Mouse (Mus musculus) stomach, embryonic 16.5 days (tissue): ENCODE measurements at regions not wholly inside any gene's neighbourhood (a gene's known extent, or its start where the extent isn't known, plus 50 kb on each side); places are given as distances from the start of the nearest gene placed in this dataset.

ENCODE experiments used
- ATAC-seq: fragments of 200-750 bp; cut with Nextera tagmentation; 2 replicates; pipeline ENCODE4 v1.8.0; 2017; ENCODE audit warnings: moderate number of reproducible peaks, moderate TSS enrichment; ENCODE audit not compliant: insufficient read depth, low FRiP score
- H3K27ac ChIP-seq: fragments of 300-500 bp; sonication (generic); 2 replicates; pipeline ENCODE4 v1.5.1; 2014; ENCODE audit warnings: low read length
- H3K27me3 ChIP-seq: fragments of 300-500 bp; sonication (generic); 2 replicates; pipeline ENCODE4 v1.6.1; 2014; ENCODE audit warnings: low read length, control low read depth, mixed read lengths; ENCODE audit not compliant: control insufficient read depth, insufficient read depth
- H3K36me3 ChIP-seq: fragments of 300-500 bp; sonication (generic); 2 replicates; pipeline ENCODE4 v1.6.1; 2014; ENCODE audit warnings: low read length; ENCODE audit not compliant: control insufficient read depth, insufficient read depth
- H3K4me1 ChIP-seq: fragments of 300-500 bp; sonication (generic); 2 replicates; pipeline ENCODE4 v1.6.1; 2014; ENCODE audit warnings: low read length, control low read depth, mixed read lengths; ENCODE audit not compliant: control insufficient read depth, insufficient read depth
- H3K4me2 ChIP-seq: fragments of 300-500 bp; sonication (generic); 2 replicates; pipeline ENCODE4 v1.6.1; 2014; ENCODE audit warnings: low read depth, low read length, mixed read lengths
- H3K4me3 ChIP-seq: fragments of 300-500 bp; sonication (generic); replicated peaks from 2 replicates; pipeline ENCODE4 v1.5.1; 2014; ENCODE audit warnings: mild to moderate bottlenecking, low read length
- H3K9ac ChIP-seq: fragments of 300-500 bp; sonication (generic); 2 replicates; pipeline ENCODE4 v1.6.1; 2014; ENCODE audit warnings: low read length
- H3K9me3 ChIP-seq: fragments of 300-500 bp; sonication (generic); replicated peaks from 2 replicates; pipeline ENCODE4 v1.6.1; 2016; ENCODE audit warnings: low read length, control low read depth; ENCODE audit not compliant: control insufficient read depth
- WGBS: fragments of 180-500 bp; shearing (Covaris S2); extraction: QIAGEN DNeasy Blood & Tissue Kit; methylation state at CpG from one replicate; pipeline ENCODE4 v1.1.7; 2014; 5-methylcytosine and 5-hydroxymethylcytosine counted together

DNA sequence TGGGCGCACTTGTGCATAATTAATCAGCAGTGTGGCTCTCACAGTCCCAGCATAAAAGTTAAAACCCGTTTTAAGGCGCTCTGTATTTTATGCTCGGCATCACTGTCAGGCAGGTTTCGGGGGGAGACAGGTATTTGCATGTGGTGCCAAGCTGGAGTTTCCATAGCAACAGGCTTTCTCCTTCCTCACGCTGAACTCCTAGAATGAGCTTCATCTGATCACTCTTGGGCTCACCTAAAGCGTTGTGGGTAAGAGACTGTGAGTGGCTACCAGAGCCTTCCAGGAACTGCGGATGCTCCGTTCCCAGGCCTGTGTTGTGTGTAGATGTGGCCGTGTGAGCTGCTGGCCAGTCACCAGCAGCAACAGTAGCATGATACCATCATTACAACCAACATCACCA is 161.5 kb downstream of the Ajap1 start:
- no peak for ATAC-seq
- no peak overlapping the region for H3K4me2 ChIP-seq
- no peak overlapping the region for H3K27ac ChIP-seq
- 70% methylated on average over 10 of the region's 10 CpGs for WGBS
- H3K9me3 ChIP-seq = no peaks in the 10 kb centered on the region
- H3K36me3 ChIP-seq = no peaks in the 10 kb centered on the region
- H3K4me3 ChIP-seq = no peak overlapping the region
- H3K9ac ChIP-seq = no peak overlapping the region
- no peaks in the 10 kb centered on the region for H3K4me1 ChIP-seq
- H3K27me3 ChIP-seq = no peaks in the 10 kb centered on the region

- Histone ChIP-seq H3K27me3 (no peaks in the 10 kb centered on the region), H3K9me3 (no peaks in the 10 kb centered on the region), H3K4me1 (no peaks in the 10 kb centered on the region), H3K4me3 (no peak overlapping the region), H3K9ac (no peak overlapping the region), H3K36me3 (no peaks in the 10 kb centered on the region), H3K27ac (no peak overlapping the region), H3K4me2 (no peak overlapping the region)
- ATAC-seq = no peak
- WGBS = 69% methylated on average over 9 of the region's 9 CpGs
These were observed 162.0 kb downstream of the Ajap1 start for GRCm38 (mm10) chr4:153320602-153321001.

GRCm38 (mm10) chr4:153316964-153317724 is 165.5 kb downstream of the Ajap1 start:
- no peak overlapping the region for H3K9ac ChIP-seq
- no peak for ATAC-seq
- no peak overlapping the region for H3K27ac ChIP-seq
- no peaks in the 10 kb centered on the region for H3K27me3 ChIP-seq
- H3K4me1 ChIP-seq = no peaks in the 10 kb centered on the region
- H3K4me2 ChIP-seq = no peak overlapping the region
- no peaks in the 10 kb centered on the region for H3K36me3 ChIP-seq
- no peak overlapping the region for H3K4me3 ChIP-seq
- H3K9me3 ChIP-seq = no peaks in the 10 kb centered on the region
- WGBS = 70% methylated on average over 16 of the region's 16 CpGs

DNA sequence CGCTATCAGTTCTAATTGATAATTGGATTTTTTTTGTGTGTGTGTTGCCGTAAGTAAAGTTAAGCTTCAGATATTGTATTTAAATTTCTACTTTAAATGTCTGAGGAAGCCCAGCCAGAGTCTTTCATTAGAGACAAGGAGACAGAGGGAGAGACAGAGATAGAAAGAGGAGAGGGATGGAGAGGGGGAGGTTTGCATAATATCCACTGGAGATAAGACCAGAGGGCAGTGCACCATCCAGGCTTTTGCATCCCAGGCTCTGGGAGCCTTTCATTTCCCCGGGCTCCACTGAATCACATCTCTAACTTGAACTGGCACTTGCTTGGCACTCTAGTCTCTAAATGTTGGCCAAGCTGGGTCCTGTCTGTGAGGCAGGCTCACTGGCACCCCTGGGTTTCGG is 166.1 kb downstream of the Ajap1 start:
- Histone ChIP-seq H3K4me2 (no peak overlapping the region), H3K36me3 (no peaks in the 10 kb centered on the region), H3K27me3 (no peaks in the 10 kb centered on the region), H3K9me3 (no peaks in the 10 kb centered on the region), H3K4me3 (no peak overlapping the region), H3K4me1 (no peaks in the 10 kb centered on the region), H3K9ac (no peak overlapping the region), H3K27ac (no peak overlapping the region)
- ATAC-seq = no peak
- WGBS = 90% methylated on average over 4 of the region's 4 CpGs

DNA sequence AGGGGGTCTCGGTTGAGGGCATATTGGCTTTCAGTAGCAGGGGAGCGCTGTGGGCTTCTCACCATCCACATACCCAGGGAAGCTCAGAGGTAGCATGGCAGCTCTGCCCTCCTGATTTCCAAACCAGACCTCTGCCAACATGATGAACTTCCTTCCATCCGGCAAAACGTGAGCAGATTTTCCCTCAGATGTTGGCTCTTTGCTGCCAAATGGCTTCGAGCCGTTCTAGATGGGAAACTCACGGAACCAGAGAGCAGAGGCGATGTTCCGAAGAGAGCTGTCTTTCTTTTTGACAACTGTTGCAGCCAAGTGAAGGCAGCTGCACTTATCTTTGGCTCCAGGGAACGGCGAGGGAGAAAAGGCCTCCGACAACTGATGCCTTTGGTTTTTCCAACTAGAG is 168.7 kb downstream of the Ajap1 start:
- Histone ChIP-seq H3K9me3 (no peaks in the 10 kb centered on the region), H3K4me2 (no peak overlapping the region), H3K9ac (no peak overlapping the region), H3K27me3 (no peaks in the 10 kb centered on the region), H3K4me1 (no peaks in the 10 kb centered on the region), H3K36me3 (no peaks in the 10 kb centered on the region), H3K4me3 (no peak overlapping the region), H3K27ac (no peak overlapping the region)
- 87% methylated on average over 12 of the region's 12 CpGs for WGBS
- no peak for ATAC-seq

DNA sequence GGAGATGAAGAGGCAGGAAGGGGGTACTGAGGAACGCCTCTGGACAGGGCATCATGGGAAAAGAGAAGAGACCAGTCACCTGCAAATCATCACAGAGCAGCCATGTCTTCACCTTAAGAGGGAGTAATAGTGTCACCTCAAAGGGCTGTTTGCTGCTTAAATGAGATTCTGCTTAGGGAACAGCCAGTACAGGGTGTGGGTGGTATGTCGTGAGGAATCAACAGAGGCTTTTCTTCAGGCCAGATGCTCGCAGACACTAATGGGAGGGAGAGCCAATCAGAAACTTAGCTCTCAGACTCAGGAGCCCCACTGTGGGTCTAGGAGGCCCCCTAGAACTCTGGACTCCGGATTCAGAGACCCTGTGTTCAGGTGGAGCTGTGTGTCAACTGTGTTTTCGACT is 171.0 kb downstream of the Ajap1 start:
- no peaks in the 10 kb centered on the region for H3K27me3 ChIP-seq

DNA sequence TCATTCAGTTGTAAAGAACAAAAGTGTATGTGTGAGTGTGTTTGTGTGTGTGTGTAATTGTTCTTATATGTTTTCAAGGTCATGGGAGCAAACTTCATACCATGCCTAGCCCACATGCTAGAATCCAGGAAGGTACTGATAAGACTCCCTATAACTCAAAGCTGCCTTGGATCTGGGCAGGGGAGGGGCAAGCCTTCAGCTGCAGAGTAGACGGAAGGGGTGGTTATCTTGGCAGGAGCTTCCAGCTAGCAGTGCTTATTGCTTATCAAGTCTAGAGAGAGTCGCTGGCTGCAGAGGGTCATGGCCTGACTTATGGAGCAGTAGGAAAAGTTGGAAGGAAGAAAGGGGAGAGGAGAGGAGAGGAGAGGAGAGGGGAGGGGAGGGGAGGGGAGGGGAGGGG is 172.0 kb downstream of the Ajap1 start:
- H3K4me3 ChIP-seq = no peak overlapping the region
- H3K9me3 ChIP-seq = no peaks in the 10 kb centered on the region
- H3K27ac ChIP-seq = no peak overlapping the region
- no peaks in the 10 kb centered on the region for H3K27me3 ChIP-seq
- ATAC-seq = no peak
- no peak overlapping the region for H3K4me2 ChIP-seq
- no peak overlapping the region for H3K9ac ChIP-seq
- H3K4me1 ChIP-seq = no peaks in the 10 kb centered on the region
- H3K36me3 ChIP-seq = no peaks in the 10 kb centered on the region
- 14% methylated on average over 2 of the region's 2 CpGs for WGBS

More for the DNA sequence above, 171.0 kb downstream of the Ajap1 start:
- H3K4me3 ChIP-seq = no peak overlapping the region
- no peaks in the 10 kb centered on the region for H3K9me3 ChIP-seq
- WGBS = 54% methylated on average over 5 of the region's 5 CpGs
- no peak overlapping the region for H3K27ac ChIP-seq
- ATAC-seq = no peak
- no peaks in the 10 kb centered on the region for H3K4me1 ChIP-seq
- no peak overlapping the region for H3K4me2 ChIP-seq
- H3K9ac ChIP-seq = no peak overlapping the region
- no peaks in the 10 kb centered on the region for H3K36me3 ChIP-seq

DNA sequence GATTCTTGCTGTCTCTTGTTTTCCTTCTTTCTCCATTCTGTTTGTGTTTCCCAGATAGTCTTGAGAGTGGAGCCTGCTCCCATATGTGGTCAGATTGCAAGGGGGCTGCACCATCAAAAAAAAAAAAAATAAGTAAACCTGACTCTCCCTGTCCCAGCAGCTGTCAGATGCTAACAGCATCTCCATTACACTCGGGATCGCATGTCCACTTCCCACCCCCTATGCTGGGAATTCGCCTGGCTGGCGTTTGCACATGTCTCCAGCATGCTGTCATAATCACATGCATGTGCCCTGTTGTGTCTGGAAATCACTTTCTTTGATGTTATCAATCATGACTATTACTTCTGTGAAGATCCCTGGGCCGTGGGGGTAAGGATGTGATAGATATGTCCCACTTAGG is 179.1 kb downstream of the Ajap1 start:
- H3K27me3 ChIP-seq = no peaks in the 10 kb centered on the region
- 60% methylated on average over 5 of the region's 5 CpGs for WGBS

DNA sequence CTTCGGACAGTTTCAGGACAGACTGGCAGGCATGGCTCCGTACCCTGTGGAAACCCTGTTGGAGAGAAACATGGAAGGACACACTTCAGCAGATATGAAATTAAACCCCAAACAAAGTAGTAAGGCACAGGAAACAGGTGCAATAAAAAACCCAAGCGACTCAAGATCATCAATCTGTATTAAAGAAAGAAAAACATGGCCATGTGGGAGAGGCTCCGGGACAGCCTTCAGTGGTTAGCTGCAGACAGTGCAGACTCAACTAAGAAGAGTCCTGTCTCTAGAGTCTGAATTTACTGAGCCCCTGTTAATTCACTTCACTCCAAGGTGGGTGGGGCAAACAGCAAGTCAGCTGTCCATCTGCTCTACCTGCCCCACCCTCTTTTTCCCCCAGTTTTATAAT is 179.8 kb downstream of the Ajap1 start:
- no peak for ATAC-seq
- Histone ChIP-seq H3K27ac (no peak overlapping the region), H3K4me1 (no peaks in the 10 kb centered on the region), H3K36me3 (no peaks in the 10 kb centered on the region), H3K9me3 (no peaks in the 10 kb centered on the region), H3K27me3 (no peaks in the 10 kb centered on the region), H3K9ac (no peak overlapping the region), H3K4me2 (no peak overlapping the region), H3K4me3 (no peak overlapping the region)
- WGBS = 65% methylated on average over 4 of the region's 4 CpGs

More for the DNA sequence above, 179.1 kb downstream of the Ajap1 start:
- no peak for ATAC-seq
- no peaks in the 10 kb centered on the region for H3K4me1 ChIP-seq
- no peak overlapping the region for H3K9ac ChIP-seq
- H3K9me3 ChIP-seq = no peaks in the 10 kb centered on the region
- no peaks in the 10 kb centered on the region for H3K36me3 ChIP-seq
- no peak overlapping the region for H3K4me3 ChIP-seq
- H3K4me2 ChIP-seq = no peak overlapping the region
- H3K27ac ChIP-seq = no peak overlapping the region
